Mouse (Mus musculus): ENCODE data around the gene Aoc3.
A peak's percentile ranks its signal among the peaks of the same experiment; 100 is the strongest.

DNA sequence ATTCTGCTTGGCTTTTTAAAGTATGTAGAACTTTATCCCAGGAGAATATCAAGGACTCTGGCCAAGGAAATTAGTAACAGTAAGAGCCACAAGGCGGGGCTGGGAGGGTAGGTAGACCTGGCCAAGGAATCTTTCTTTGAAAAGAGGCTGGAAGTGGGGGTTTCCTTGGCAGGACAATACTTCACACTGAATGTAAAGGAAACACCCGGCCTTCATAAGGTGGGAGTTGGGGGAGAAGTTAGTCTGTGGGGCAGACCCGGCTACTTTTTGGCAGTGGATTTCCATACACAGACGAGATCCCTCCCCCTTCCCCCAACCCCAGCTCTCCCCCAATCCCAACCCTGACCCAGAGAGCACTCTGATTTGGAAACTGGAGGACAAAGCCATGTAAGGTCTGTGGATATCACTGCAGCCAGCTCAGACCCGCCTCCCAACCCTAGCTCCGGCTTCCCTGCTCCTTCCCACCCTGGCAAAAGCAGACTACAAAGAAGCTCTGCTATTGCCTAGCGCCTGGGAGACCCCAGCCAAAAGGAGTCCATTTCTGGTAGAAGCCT is at the start of gene Aoc3:
- TF ChIP-seq CTCF (IDR thresholded peaks at IDR 0.05; ENCODE audit: low read depth) (peak; percentile 23), EP300 (optimal IDR thresholded peaks at IDR 0.05) (no peak)
